Mouse (Mus musculus) megakaryocyte progenitor cell, adult 5-6 weeks (primary cell): ENCODE results near the gene Saal1. TPM values are rescaled to one million over a fixed set of nuclear protein-coding genes. Genes with fewer than 3 reads are reported as not detected.
"Not testable (repeated sequence)": the region's sequence is repeated elsewhere in the genome, so short reads cannot be mapped to it uniquely, and the experiment has no call there.

Source experiments
- ATAC-seq: replicated peaks from 2 replicates; pipeline ENCODE4 v1.8.0; 2016; ENCODE audit warnings: mild to moderate bottlenecking, moderate TSS enrichment, inconsistent platforms; ENCODE audit not compliant: poor library complexity
- total RNA-seq, 2 experiments: library from RNA; stranded (forward) in 1 of 2; stranded (reverse) in 1 of 2; fragments of 157-497, 149-512 nt in 1 of 2; fragments of 200-1000 nt in 1 of 2; gene quantifications; 2 replicates each; pipeline versions ENCODE4 v1.2.3 to v1.2.4; 2015 to 2017

Saal1 gene
- total RNA-seq, 2 experiments from 2014 or later = 15.5 to 20.7 TPM

DNA sequence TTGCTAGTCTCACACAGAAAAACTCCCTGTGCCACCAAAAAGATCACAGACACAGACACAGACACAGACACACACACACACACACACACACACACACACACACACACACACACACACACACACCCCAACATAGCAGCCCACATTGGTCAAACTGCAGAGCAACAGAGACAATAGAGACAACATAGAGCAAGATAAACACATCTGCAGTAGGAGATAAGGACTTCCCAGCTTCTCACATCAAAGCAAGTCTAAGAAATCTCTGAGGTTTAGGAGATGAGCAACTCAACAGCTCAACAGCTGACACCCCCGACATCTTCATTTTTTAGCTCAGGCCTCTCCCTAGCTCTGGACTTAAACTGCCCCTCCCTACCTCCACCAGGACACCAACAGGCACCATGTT lies 13.7 kb downstream of the Saal1 start:
- peak; percentile 97 for ATAC-seq

DNA sequence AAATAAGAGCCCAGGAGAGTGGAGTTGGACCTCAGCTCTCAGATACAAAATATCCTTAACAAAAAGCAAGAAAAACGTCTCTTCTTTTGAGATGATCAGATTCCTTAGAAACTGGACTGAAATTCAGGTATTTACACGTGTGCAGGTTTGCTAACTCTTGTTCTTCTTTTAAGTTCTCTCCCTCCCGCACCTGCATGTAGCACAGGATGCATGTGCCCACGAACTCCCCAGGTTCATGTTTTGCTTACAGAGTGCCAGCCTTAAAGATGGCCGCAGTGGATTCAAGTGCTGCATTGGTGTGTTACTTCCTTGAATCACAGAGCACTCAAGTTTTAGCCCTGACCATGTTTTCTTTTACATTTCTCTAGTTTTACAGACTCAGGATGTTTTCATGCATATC lies 23.7 kb downstream of the Saal1 start:
- no peak for ATAC-seq

DNA sequence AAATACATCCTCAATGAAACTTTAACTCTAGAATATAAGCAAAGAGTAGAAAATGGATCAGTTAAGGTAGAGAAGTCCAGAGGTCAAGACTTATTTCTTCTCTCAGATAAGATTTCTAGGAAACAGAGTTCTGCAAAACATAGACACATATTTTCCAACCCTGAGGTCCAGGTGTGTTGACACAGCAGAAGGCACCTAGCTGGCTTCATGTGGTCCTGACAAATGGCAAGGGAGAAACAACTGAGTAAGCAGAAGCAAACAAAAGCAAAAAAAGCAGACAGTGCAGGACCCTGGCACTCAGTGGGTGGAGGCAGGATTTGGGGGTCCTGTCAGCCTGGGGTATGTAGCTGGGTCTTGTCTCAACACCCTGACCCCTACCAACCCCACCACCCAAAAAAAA lies 29.7 kb downstream of the Saal1 start:
- no peak for ATAC-seq

DNA sequence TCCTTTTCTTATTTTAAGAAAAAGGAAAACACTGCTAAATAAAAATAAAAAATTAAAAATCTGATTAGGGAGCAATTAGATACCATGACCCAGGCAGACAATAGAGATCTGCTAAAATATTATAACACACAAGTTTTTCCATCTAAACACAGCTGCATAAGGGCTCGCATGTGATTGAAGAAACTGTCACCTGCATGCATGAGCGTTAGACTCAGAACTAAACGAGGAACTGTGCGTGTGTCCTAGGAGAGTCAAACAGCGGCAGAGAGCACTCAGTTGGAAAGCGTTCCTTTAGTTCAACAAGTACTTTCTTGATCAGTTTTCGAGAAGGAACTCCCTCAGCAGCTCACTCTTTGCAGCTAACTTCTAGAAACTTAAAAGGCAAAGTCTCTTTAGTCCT lies 31.4 kb downstream of the Saal1 start:
- not testable (repeated sequence) for ATAC-seq

DNA sequence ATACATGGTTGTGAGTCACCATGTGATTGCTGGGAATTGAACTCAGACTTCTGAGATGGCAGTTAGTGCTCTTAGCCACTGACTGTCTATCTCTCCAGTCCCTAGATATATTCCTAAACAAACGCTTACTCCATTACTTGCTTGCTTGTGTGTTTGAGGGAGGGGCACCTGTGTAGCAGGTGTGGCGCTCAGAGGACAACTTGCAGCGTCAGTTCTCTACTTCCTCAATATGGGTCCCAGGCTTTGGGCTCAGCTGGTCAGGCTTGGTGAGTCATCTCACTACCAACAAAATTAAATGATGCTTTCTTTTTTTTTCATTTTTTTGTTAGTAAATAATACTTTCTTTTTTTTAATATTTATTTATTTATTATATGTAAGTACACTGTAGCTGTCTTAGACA lies 32.1 kb downstream of the Saal1 start:
- ATAC-seq = no peak

DNA sequence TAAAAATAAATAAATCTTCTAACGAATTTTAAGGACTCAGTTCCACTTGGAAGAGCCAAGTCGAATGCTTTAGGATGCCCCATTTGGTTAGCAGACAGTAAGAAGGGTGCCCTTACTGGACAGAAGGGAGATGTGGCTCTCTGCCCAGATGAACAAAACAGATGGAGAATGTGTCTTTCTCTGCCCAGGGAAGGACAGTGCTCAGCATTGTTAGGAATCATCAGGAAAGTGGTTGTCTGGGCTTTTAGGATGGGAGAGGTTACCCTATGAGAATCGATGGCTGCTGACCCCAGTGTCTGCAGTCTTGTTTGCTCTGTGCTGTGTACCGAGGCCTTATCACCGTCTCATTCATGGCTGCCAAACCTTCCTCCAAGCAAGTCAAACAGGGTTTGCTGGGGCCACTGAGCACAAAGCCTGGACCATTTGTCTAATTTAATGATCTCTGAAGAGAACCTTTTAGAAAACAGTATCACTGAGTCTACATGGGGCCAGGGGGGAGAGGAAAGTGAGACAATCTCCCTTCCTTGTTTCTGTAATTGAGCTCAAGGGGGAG lies 33.6 kb downstream of the Saal1 start:
- ATAC-seq = no peak

DNA sequence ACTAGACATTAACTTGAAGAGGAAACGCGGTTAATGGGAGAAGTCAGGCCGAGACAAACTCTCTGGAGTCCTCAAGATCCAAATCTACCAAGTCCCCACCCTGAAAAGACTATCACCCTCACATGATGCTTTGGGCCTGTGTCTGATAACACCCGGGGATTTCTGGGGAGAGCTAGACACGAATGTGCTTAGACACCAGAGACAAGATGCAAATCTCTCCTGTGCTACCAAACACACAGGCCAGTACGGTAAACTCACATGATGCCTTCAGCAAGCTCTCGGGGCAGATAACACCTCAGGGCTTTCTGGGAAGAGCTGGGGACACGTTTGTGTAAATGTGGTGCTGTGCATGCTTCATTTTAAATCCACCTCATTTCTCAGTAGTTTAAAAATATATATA lies 34.6 kb downstream of the Saal1 start:
- no peak for ATAC-seq

DNA sequence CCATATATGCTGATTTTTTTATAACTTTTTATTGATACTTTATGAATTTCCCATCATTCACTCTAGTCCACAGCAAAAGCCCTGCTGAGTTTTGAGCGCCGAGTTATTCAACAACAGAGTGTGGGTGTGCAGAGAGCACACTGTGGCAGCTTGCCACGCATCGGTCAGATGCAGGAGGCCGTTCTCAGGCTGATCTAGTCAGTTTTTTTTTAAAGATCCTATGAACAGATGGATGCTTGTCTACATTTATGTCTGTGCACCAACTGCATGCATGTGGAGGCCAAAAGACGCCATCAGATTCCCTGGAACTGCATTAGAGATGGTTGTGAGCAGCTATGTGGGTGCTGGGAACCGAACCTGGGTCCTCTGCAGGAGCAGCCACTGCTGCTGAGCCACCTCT lies 35.4 kb downstream of the Saal1 start:
- no peak for ATAC-seq

DNA sequence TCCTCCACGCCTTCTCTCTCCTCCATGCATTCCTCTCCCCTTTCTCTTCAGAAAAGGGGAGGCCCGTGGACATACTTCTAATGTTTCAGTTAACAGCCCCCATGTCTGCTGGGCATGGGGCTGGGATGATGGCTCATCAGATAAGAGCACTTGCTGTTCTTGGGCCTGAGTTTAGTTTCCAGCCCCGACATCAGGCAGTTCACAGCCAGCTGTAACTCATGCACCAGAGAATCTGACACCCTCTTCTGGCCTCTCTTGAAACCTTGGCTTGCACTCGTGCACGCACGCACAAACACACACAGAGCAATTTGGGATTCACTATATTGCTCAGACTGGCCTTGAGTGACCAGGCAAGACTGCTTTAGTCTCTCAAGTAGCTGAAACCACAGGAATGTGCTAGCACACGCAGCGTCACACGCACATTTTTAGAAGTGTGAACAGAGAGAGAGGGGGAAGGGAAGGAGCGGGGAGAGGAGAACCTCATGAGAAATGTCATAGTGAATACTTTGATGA lies 38.3 kb downstream of the Saal1 start, which contains the start of gene Tph1:
Gene Tph1, minus strand, starts transcription at position 378 of the 513 bp plus-strand sequence.
- no peak for ATAC-seq

DNA sequence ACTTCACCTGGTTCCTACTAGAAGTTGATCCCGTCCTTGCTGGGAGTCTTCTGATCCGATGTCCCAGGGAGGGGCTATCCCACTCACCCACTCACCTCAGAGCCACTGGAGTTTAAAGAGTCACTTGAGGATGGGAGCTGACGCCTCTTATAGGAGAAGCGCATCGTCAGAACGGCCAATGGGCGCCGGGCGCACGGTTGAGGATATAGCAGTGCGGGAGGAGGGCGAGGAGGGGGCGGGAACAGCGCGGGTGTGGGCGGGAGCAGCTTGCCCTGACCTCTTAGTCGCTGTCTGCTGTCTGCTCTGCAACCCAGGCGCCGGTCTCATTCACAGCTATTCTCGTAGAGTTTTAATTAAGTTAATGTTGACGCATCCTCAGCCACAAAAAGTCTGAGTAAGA lies 43.2 kb downstream of the Saal1 start:
- ATAC-seq = peak; percentile 60; the same call in 1 of the 2 replicates

DNA sequence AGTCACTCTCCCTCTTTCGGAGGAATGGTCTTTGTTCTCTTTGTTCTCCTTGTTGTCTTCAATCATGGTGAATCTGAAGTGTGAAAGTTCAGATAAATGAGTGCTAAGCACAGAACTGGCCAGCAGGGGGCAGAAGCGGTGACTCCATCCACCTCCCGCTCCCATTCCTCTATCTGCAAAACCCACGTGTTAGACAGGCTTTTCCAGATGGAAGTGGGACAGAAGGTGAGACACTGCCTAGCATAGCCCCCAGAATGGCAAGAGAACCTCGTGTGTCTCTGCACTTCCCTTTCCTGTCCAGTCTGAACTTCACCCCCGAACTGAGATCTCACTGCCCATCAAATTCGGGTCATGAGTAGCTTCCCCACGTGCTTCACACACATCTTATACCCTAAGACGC lies 45.2 kb downstream of the Saal1 start:
- peak; percentile 63 for ATAC-seq

DNA sequence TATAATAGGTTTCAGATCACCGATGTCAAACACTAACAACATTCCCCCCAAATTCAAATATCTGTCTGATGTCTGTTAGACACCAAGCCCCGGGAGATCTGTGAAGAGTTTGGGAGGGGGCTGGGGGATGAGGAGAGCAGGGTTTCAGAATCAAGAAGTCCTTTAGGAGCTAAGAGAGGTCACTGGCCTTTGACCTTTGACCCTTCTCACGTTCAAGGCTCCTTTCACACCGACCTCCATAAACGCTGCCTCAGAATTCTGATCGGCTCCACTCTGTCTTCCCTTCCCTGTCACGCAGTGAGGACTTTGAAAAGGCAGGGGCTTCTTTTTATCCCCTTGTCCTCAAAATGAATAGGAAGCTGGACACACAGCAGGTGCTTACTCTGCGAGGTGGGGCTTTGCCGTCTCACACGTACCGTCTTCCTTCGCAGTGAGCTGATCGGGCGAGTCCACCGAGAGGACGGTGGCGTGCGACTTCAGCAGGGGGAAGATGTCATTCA lies 48.8 kb downstream of the Saal1 start:
- ATAC-seq = no peak

DNA sequence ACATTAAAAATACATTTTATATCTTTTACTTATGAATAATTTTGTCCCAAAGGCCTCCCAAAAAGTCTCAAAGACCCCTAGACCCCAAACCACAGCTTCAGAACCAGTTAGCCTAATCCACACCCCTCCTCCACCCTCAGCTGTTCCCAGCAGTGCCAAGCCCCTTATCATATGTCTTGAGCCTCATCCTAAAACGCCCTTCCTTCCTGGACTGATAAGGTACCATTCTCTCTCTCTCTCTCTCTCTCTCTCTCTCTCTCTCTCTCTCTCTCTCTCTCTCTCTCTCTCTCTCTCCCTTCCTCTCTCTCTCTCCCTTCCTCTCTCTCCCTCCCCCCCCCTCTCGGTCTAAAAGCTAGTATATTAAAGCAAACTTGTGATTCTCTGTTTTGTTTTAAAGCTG lies 58.2 kb downstream of the Saal1 start:
- no peak for ATAC-seq

DNA sequence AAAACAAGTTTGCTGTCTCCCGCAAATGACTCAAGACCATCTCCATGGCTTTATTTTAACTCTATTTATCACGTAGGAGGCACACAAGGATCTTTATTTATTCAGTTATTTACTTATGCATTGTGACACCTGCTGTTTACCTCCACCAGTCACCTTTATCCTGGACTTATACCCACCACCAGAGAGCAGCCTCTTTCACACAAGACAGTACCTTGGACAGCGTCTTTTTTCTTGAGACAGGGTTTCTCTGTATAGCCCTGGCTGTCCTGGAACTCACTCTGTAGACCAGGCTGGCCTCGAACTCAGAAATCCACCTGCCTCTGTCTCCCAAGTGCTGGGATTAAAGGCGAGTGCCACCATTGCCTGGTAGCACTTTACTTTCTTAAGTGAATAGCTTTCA lies 60.2 kb downstream of the Saal1 start:
- 0 out of 2 replicates have a peak, but pooled peaks have one; percentile 44 for ATAC-seq

DNA sequence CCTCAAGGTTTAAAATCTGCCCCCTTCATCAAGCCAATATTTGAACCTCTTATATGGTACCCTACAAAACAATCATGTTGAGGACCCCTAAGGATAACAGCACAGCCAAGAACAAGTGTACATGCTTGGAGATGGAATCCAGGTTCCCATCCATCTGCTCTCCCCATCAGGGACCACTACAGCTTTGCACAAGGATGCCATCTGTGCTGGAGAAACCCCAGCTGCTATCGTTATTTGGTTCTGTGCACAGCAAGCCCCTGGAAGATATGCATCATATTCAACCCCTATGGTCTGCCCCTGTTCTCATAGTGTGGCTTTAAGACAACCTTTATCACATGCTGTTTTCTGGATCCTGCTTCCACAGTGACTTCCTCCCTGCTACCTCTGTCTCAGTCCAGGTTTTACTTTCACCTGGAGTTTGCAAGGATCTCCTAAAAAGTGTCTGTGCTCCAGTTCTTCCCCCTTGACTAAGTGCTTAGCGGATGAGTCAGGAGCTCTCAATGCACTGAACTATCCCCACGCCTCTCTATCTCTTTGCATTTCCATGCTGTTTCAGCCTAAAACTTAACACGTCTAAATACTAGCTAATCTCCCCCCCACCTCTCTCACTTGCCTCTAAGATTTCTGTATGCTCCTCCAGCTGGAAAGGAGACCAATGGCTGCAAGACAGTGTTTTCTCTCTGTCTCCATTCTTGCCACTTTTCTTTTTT lies 61.9 kb downstream of the Saal1 start:
- no peak for ATAC-seq

DNA sequence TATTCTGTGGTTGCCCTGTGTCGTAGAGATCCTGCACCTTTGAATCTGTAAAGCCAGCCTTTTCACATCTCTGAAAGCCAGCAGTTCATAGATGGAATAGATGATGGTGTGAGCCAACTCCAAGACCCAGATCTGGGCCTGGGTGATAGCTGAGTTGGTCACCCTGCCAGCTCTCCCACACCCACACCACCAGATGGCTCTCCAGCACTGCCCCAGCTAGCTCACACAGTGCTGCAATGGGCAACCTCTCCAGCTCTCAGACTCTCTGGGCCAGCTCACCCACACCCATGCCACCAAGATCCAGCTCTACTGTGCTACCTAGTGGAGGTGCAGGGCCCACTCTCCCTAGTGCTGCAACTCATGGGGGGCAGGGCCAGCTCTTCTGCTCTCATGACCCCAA lies 67.3 kb downstream of the Saal1 start:
- peak; percentile 32 for ATAC-seq

DNA sequence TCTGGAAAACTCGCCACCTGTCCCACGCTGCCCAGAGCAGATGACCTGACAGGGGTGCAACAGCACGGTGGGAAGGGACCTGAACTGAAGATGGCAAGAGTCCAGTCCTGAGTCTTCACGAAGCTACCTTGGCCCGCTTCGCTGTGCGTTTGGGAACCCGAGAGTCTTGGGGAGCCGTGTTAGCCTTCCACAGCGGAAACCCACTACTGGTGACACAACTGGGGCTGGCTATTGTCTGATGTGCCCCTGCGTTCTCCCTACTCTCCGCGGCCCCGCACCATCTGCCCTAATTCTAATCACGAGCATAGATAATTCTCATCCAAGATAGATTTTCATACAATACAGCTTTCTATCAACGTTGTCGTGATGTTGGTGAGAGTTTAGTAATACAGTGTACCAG lies 70.4 kb downstream of the Saal1 start:
- peak; percentile 9 for ATAC-seq

DNA sequence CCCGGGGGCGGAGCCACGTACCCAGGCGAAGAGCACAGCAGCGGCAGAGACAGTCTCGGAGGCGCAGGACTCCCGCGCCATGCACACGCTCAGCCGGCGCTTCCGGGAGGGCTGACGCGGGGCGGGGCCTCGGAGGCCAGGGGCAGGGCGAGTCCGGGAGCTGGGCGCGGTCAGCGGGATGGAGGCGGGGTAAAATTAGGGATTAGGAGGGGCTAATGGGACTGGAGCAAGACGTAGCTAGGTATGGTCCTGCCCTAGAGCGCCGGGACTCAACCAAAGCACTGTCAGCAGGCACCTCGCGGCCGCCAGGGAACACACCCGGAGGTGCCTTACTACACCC lies 70.8 kb downstream of the Saal1 start, which contains the start of gene Sergef:
Gene Sergef, minus strand, starts transcription at position 116 of the 340 bp plus-strand sequence.
- ATAC-seq = peak; percentile 97

DNA sequence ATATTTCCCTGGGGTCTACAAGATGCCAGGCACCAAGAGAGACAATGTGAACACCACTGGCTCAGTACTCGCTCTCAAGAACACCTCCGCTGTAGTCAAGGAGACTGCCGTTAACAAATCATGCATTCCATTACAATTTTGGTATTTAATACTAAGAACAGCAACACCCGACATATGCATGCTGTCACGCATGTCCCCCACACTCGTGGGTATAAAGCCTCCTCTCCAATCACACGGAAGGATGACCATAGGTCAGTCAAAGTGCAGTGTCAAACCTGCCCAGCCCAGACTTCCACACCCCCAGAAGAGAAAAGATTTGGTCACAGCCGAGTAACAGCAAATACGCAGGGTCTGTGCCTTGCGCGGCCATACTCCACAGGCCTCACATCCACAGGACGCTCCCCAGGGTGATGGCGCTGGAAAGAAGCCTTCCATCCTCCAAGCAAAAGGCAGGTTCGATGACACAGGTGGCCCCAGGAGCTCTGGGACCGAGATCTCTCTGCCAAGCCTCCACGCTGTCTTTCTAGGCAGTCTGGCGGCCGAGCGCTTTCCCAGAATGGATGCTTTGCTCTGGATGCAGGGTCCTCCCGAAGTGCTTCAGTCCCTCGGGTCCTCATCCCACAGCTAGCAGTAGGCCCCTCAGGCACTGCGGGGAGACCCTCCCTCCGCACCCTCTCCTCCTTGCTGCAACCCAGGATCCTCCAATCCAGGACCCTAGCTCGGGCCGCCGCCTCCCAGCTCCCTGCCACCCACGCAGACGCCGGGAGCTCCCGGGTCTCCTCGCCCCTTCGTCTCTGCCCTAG lies 71.4 kb downstream of the Saal1 start:
- ATAC-seq = no peak
